12 mouse cellular contexts compared by ENCODE assay signal in genomic region chr13:109914246-109914645, GRCm38 (mm10).
"Had no signal": no experiment of that assay in that cellular context is flagged by ENCODE, and none has a peak within 500 bp of the region (broad histone marks: within the 10 kb centered on the region; RNA-seq: fewer than 3 reads in every experiment).

No protein-coding gene starts in this region.

- H3K36me3 ChIP-seq: limb, embryonic 12.5 days; liver, embryonic 13.5 days; lung, embryonic 15.5 days; midbrain, embryonic 12.5 days had no signal

- H3K4me3 ChIP-seq: layer of hippocampus, adult 2 months; limb, embryonic 12.5 days; liver, embryonic 13.5 days; lung, embryonic 15.5 days; megakaryocyte, embryonic 14.5 days; midbrain, embryonic 12.5 days had no signal

- H3K27ac ChIP-seq: layer of hippocampus, adult 2 months; limb, embryonic 12.5 days; liver, embryonic 13.5 days; lung, embryonic 15.5 days; macrophage; midbrain, embryonic 12.5 days had no signal

- H3K27me3 ChIP-seq: limb, embryonic 12.5 days; liver, embryonic 13.5 days; lung, embryonic 15.5 days; midbrain, embryonic 12.5 days had no signal

- H3K4me2 ChIP-seq: limb, embryonic 12.5 days; liver, embryonic 13.5 days; lung, embryonic 15.5 days; midbrain, embryonic 12.5 days had no signal

- H3K9me3 ChIP-seq: limb, embryonic 12.5 days; liver, embryonic 13.5 days; lung, embryonic 15.5 days; midbrain, embryonic 12.5 days had no signal

- H3K9ac ChIP-seq: limb, embryonic 12.5 days; liver, embryonic 13.5 days; liver, postnatal 0 days; lung, embryonic 15.5 days; midbrain, embryonic 12.5 days had no signal

- DNase-seq: liver; liver, embryonic 13.5 days; liver, postnatal 0 days; spleen, adult 18-20 months; thymus, adult 18-20 months; thymus, postnatal 25 days had no signal

- ATAC-seq: liver, postnatal 0 days had no signal
